Mouse (Mus musculus) lung, postnatal 0 days (tissue): ENCODE measurements around the gene Nckap5.

ENCODE experiments used
- CTCF ChIP-seq: IDR thresholded peaks from 2 replicates; pipeline ENCODE4 v1.5.1; 2016; ENCODE audit warnings: antibody characterized with exemption, mild to moderate bottlenecking
- EP300 ChIP-seq: IDR thresholded peaks from 2 replicates; pipeline ENCODE4 v1.6.1; 2016; ENCODE audit warnings: antibody characterized with exemption, mild to moderate bottlenecking, control low read depth

GRCm38 (mm10) chr1:126443890-126444289, 386.7 kb downstream of the Nckap5 start:
- TF ChIP-seq CTCF (no peak), EP300 (no peak)
